Mouse (Mus musculus) CH12.LX (cell line): ENCODE data around the gene Ikzf4.

ENCODE experiments used
- BHLHE40 ChIP-seq: IDR thresholded peaks from 2 replicates; pipeline ENCODE4 v1.6.1; 2011; ENCODE audit warnings: mild to moderate bottlenecking, low read depth, low read length, improper control_type of control experiment
- CTCF ChIP-seq, 2 experiments: IDR thresholded peaks in 1 of 2; conservative IDR thresholded peaks in 1 of 2; 2 replicates each; pipeline ENCODE4 v1.5.1; 2011 to 2012; ENCODE audit warnings: low read depth in 2 of 2, low read length in 2 of 2, improper control_type of control experiment in 1 of 2, inconsistent platforms in 1 of 2, mild to moderate bottlenecking in 1 of 2, moderate library complexity in 1 of 2
- ELF1 ChIP-seq: IDR thresholded peaks from 2 replicates; pipeline ENCODE4 v1.6.1; 2014; ENCODE audit warnings: low read depth, mild to moderate bottlenecking, inconsistent platforms, low read length, improper control_type of control experiment
- JUND ChIP-seq: conservative IDR thresholded peaks from 2 replicates; pipeline ENCODE4 v1.6.1; 2011; ENCODE audit warnings: low read depth, low read length, improper control_type of control experiment
- MAFK ChIP-seq: IDR thresholded peaks from 2 replicates; pipeline ENCODE4 v1.6.1; 2011; ENCODE audit warnings: low read length, improper control_type of control experiment; ENCODE audit not compliant: insufficient replicate concordance
- MYC ChIP-seq: IDR thresholded peaks from 2 replicates; pipeline ENCODE4 v1.6.1; 2011; ENCODE audit warnings: low read depth, mild to moderate bottlenecking, improper control_type of control experiment, low read length
- POLR2A ChIP-seq: IDR thresholded peaks from 2 replicates; pipeline ENCODE4 v1.6.1; 2011; ENCODE audit warnings: low read depth, mild to moderate bottlenecking, improper control_type of control experiment, low read length
- USF1 ChIP-seq: IDR thresholded peaks from 2 replicates; pipeline ENCODE4 v1.6.1; 2014; ENCODE audit warnings: low read depth, mild to moderate bottlenecking, inconsistent platforms, low read length, improper control_type of control experiment
- ZKSCAN1 ChIP-seq: IDR thresholded peaks from 2 replicates; pipeline ENCODE4 v1.6.1; 2012; ENCODE audit warnings: low read depth, inconsistent platforms, low read length, improper control_type of control experiment, borderline replicate concordance
- ZNF384 ChIP-seq: IDR thresholded peaks from 2 replicates; pipeline ENCODE4 v1.6.1; 2012; ENCODE audit warnings: low read depth, low read length, improper control_type of control experiment, inconsistent platforms

DNA sequence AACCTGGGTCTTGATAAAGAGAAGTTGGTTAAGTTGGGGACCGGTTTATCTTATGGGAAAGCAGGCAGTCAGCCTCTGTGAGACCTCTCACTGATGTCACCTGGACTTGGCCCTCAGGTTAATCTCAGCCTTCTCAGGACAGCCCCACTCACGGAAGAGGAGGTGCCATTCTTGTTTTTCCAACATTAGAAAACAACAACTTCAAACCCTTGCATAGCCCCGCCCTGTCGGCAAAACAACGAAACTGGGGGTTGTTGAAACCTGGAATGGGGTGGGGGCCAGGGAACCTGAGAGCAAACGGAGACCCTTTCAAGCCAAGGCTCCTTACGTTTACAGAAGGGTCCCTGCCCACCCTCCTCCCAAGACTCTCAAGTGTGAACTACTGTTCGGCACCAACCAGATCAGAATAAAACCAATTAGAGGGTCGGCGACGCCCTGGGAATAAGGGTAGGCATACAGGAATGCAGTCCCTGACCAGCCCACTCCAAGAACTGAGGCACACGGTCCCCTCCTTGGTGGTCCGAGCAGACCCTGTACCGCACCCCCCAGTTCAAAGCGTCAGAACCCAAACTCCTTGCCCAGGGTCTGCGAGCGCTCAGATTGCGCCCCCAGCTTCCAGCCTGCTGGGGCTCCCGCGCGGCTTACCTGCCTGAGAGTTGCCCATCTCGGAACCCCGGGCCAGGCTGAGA, 56.9 kb downstream of the Ikzf4 start:
- TF ChIP-seq POLR2A (no peak), JUND (no peak), CTCF (conservative IDR thresholded peaks at IDR 0.05 in 1 of 2, IDR thresholded peaks at IDR 0.05 in 1 of 2; ENCODE audit: low read depth in 2 of 2, low read length in 2 of 2) (no peak), BHLHE40 (no peak), ELF1 (no peak), ZNF384 (no peak), MYC (no peak), USF1 (no peak), MAFK (no peak), ZKSCAN1 (no peak)
